Mouse (Mus musculus) lung, embryonic 14.5 days (tissue): ENCODE results near the gene Sec11a. TPM values are rescaled to one million over a fixed set of nuclear protein-coding genes. Genes with fewer than 3 reads are reported as not detected.
A peak's percentile ranks its signal among the peaks of the same experiment; 100 is the strongest.

Source experiments
- ATAC-seq: fragments of 200-750 bp; cut with Nextera tagmentation; 2 replicates; pipeline ENCODE4 v1.8.0; 2017; ENCODE audit warnings: mild to moderate bottlenecking, moderate TSS enrichment, moderate library complexity; ENCODE audit not compliant: insufficient read depth
- DNase-seq: peaks from one replicate; pipeline ENCODE4 v3.0.0-alpha.2; 2015
- H3K27ac ChIP-seq: fragments of 300-500 bp; sonication (generic); 2 replicates; pipeline ENCODE4 v1.5.1; 2014; ENCODE audit warnings: low read depth, mild to moderate bottlenecking, moderate library complexity
- H3K27me3 ChIP-seq: fragments of 300-500 bp; sonication (generic); 2 replicates; pipeline ENCODE4 v1.6.1; 2014; ENCODE audit warnings: low read length, control low read depth; ENCODE audit not compliant: insufficient read depth
- H3K36me3 ChIP-seq: fragments of 300-500 bp; sonication (generic); 2 replicates; pipeline ENCODE4 v1.6.1; 2014; ENCODE audit warnings: control low read depth; ENCODE audit not compliant: insufficient read depth
- H3K4me1 ChIP-seq: fragments of 300-500 bp; sonication (generic); 2 replicates; pipeline ENCODE4 v1.6.1; 2014; ENCODE audit warnings: antibody characterized with exemption, control low read depth; ENCODE audit not compliant: insufficient read depth
- H3K4me2 ChIP-seq: fragments of 300-500 bp; sonication (generic); 2 replicates; pipeline ENCODE4 v1.6.1; 2014; ENCODE audit warnings: mild to moderate bottlenecking
- H3K4me3 ChIP-seq: fragments of 300-500 bp; sonication (generic); 2 replicates; pipeline ENCODE4 v1.5.1; 2014; ENCODE audit warnings: low read depth, low read length
- H3K9ac ChIP-seq: fragments of 300-500 bp; sonication (generic); 2 replicates; pipeline ENCODE4 v1.6.1; 2014
- H3K9me3 ChIP-seq: fragments of 300-500 bp; sonication (generic); 2 replicates; pipeline ENCODE4 v1.6.1; 2016; ENCODE audit warnings: low read depth, low read length, control low read depth
- CTCF ChIP-seq: IDR thresholded peaks from 2 replicates; pipeline ENCODE4 v1.5.1; 2016; ENCODE audit warnings: antibody characterized with exemption, low read depth
- WGBS: fragments of 180-500 bp; shearing (Covaris S2); extraction: QIAGEN DNeasy Blood & Tissue Kit; methylation state at CpG from one replicate; pipeline ENCODE4 v1.1.7; 2014; 5-methylcytosine and 5-hydroxymethylcytosine counted together
- polyA plus RNA-seq: library from polyadenylated mRNA; unstranded; fragments of >200 nt; fragmentation: Nextera tagmentation; extraction: Ambion mirVana; gene quantifications from 2 replicates; pipeline ENCODE4 v1.2.1, GENCODE M21; 2014

Gene Sec11a
- polyA plus RNA-seq, 1 experiment from 2014 or later = 191 TPM

GRCm38 (mm10) chr7:80903625-80904422 lies 43.8 kb downstream of the Sec11a start:
- ATAC-seq (no peak), DNase-seq (no peak)
- TF ChIP-seq CTCF = no peak
- peak overlapping the region; percentile 96 for H3K4me2 ChIP-seq
- peak overlapping the region; percentile 41; the same call in 1 of the 2 replicates for H3K4me3 ChIP-seq
- H3K27me3 ChIP-seq = no peaks in the 10 kb centered on the region
- peaks cover 12% of the 10 kb centered on the region; the same call in 1 of the 2 replicates for H3K36me3 ChIP-seq
- H3K9ac ChIP-seq = no peak overlapping the region
- no peak overlapping the region for H3K27ac ChIP-seq
- 0 out of 2 replicates have a peak, but pooled peaks cover 7% of the 10 kb centered on the region for H3K4me1 ChIP-seq
- no peaks in the 10 kb centered on the region for H3K9me3 ChIP-seq
- 84% methylated on average over 11 of the region's 11 CpGs for WGBS

- WGBS = 24% methylated on average over 15 of the region's 15 CpGs
- Histone ChIP-seq H3K9me3 (no peaks in the 10 kb centered on the region), H3K27ac (peak overlapping the region; percentile 86)
Observed at GRCm38 (mm10) chr7:80901541-80902274, 45.9 kb downstream of the Sec11a start.

DNA sequence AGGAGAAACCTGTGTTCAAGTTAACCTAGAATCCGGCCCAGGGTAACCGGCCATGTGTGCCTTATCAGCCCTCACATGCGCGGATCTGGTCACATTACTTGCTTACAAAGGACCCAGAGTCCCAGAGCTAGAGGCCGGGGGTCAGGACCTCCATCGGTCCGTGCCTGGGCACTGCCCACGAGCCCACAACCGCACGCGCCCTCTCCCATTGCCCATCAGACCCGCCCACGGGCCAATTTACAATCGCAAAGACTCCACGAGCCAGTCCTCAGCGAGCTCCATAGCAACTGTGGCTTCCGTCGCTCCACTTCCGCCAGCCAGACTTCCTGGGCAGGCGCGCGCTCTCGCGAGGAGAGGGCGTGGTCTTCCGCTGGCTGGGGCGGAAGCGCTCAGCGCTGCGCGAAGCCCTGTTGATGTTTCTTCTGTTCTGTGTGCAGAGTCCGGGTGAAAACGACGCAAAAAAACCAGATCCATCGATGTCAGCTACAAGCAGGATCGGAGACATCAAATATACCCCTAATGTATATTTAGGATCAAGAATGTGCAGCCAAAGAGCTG lies 46.6 kb downstream of the Sec11a start, which contains the start of gene Wdr73:
Gene Wdr73 (minus strand): TSS at position 326 of the 558 bp plus-strand sequence.
- Histone ChIP-seq H3K9me3 (no peaks in the 10 kb centered on the region), H3K9ac (peak within 1 kb of the TSS; percentile 77), H3K27ac (peak within 1 kb of the TSS; percentile 86), H3K4me1 (0 out of 2 replicates have a peak, but pooled peaks cover 7% of the 10 kb centered on the region), H3K27me3 (no peaks in the 10 kb centered on the region), H3K4me3 (peak within 1 kb of the TSS; percentile 73), H3K4me2 (peak within 1 kb of the TSS; percentile 92), H3K36me3 (peaks cover 32% of the 10 kb centered on the region)
- DNase-seq (peak; percentile 97), ATAC-seq (peak; percentile 96)
- no peak for TF ChIP-seq CTCF
- under 1% methylated on average over 36 of the region's 36 CpGs for WGBS

More at GRCm38 (mm10) chr7:80901541-80902274, 45.9 kb downstream of the Sec11a start:
- H3K4me1 ChIP-seq = 0 out of 2 replicates have a peak, but pooled peaks cover 7% of the 10 kb centered on the region
- peak; percentile 17 for DNase-seq
- H3K4me2 ChIP-seq = peak overlapping the region; percentile 92
- no peak for TF ChIP-seq CTCF
- ATAC-seq = 0 out of 2 replicates have a peak, but pooled peaks have one; percentile 23
- peaks cover 27% of the 10 kb centered on the region for H3K36me3 ChIP-seq
- peak overlapping the region; percentile 73 for H3K4me3 ChIP-seq
- no peaks in the 10 kb centered on the region for H3K27me3 ChIP-seq
- peak overlapping the region; percentile 77 for H3K9ac ChIP-seq

GRCm38 (mm10) chr7:80897721-80898120 lies 49.9 kb downstream of the Sec11a start:
- Histone ChIP-seq H3K4me1 (0 out of 2 replicates have a peak, but pooled peaks cover 7% of the 10 kb centered on the region), H3K9ac (no peak overlapping the region), H3K4me3 (no peak overlapping the region), H3K9me3 (no peaks in the 10 kb centered on the region), H3K36me3 (peaks cover 60% of the 10 kb centered on the region), H3K27ac (no peak overlapping the region), H3K4me2 (no peak overlapping the region), H3K27me3 (no peaks in the 10 kb centered on the region)
- ATAC-seq (no peak), DNase-seq (no peak)
- no peak for TF ChIP-seq CTCF
- WGBS = 88% methylated on average over 4 of the region's 4 CpGs

DNA sequence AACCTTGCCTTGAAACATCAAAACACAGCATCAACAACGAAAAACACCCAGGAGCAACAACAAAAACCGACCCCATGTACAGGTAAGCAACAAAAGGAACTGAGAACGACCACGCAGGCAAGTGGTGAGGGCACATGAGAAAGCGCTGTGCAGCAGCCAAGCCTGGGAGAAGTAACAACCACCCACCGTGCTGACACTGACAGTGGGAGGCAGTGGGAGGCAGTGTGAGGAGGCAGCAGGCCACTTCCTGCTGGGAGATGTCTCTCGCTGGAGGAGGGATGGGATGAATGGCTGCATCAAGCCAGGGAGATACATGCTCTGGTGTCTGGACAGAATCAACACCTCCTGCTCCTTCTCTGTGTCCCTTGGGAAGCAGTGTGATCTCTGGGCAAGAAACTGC lies 50.4 kb downstream of the Sec11a start:
- no peak for TF ChIP-seq CTCF
- no peak for ATAC-seq
- DNase-seq = no peak
- Histone ChIP-seq H3K9ac (no peak overlapping the region), H3K9me3 (no peaks in the 10 kb centered on the region), H3K4me3 (no peak overlapping the region), H3K4me2 (no peak overlapping the region), H3K4me1 (0 out of 2 replicates have a peak, but pooled peaks cover 7% of the 10 kb centered on the region), H3K36me3 (peaks cover 66% of the 10 kb centered on the region), H3K27ac (no peak overlapping the region), H3K27me3 (no peaks in the 10 kb centered on the region)
- 82% methylated on average over 7 of the region's 7 CpGs for WGBS

GRCm38 (mm10) chr7:80894815-80895519 lies 52.6 kb downstream of the Sec11a start:
- 0 out of 2 replicates have a peak, but pooled peaks cover under 1% of the 10 kb centered on the region for H3K4me1 ChIP-seq
- H3K9ac ChIP-seq = no peak overlapping the region
- WGBS = 89% methylated on average over 14 of the region's 14 CpGs
- peaks cover 85% of the 10 kb centered on the region for H3K36me3 ChIP-seq
- H3K9me3 ChIP-seq = no peaks in the 10 kb centered on the region
- TF ChIP-seq CTCF = no peak
- no peaks in the 10 kb centered on the region for H3K27me3 ChIP-seq
- no peak for ATAC-seq
- no peak for DNase-seq
- no peak overlapping the region for H3K4me3 ChIP-seq
- no peak overlapping the region for H3K27ac ChIP-seq
- no peak overlapping the region for H3K4me2 ChIP-seq
